Mouse (Mus musculus) stomach, embryonic 14.5 days (tissue): ENCODE data around the gene Trpm8. TPM values are rescaled to one million over a fixed set of nuclear protein-coding genes. Genes with fewer than 3 reads are reported as not detected.

Experiments used
- ATAC-seq: fragments of 200-750 bp; cut with Nextera tagmentation; 2 replicates; pipeline ENCODE4 v1.8.0; 2017; ENCODE audit warnings: low read depth, moderate TSS enrichment; ENCODE audit not compliant: insufficient number of reproducible peaks, insufficient read depth, low FRiP score
- H3K27ac ChIP-seq: fragments of 300-500 bp; sonication (generic); 2 replicates; pipeline ENCODE4 v1.5.1; 2014; ENCODE audit warnings: mild to moderate bottlenecking, low read length, moderate library complexity, mixed read lengths
- H3K27me3 ChIP-seq: fragments of 300-500 bp; sonication (generic); 2 replicates; pipeline ENCODE4 v1.6.1; 2014; ENCODE audit warnings: low read length, control low read depth, mixed read lengths; ENCODE audit not compliant: control insufficient read depth, insufficient read depth
- H3K36me3 ChIP-seq: fragments of 300-500 bp; sonication (generic); 2 replicates; pipeline ENCODE4 v1.6.1; 2014; ENCODE audit warnings: mild to moderate bottlenecking, control low read depth, low read length, moderate library complexity, mixed read lengths; ENCODE audit not compliant: control insufficient read depth, insufficient read depth
- H3K4me1 ChIP-seq: fragments of 300-500 bp; sonication (generic); 2 replicates; pipeline ENCODE4 v1.6.1; 2014; ENCODE audit warnings: low read length, control low read depth, mixed read lengths; ENCODE audit not compliant: control insufficient read depth, insufficient read depth
- H3K4me2 ChIP-seq: fragments of 300-500 bp; sonication (generic); replicated peaks from 2 replicates; pipeline ENCODE4 v1.6.1; 2014; ENCODE audit warnings: low read depth, low read length, control low read depth
- H3K4me3 ChIP-seq: fragments of 300-500 bp; sonication (generic); 2 replicates; pipeline ENCODE4 v1.5.1; 2014; ENCODE audit warnings: low read depth, low read length, control low read depth
- H3K9ac ChIP-seq: fragments of 300-500 bp; sonication (generic); replicated peaks from 2 replicates; pipeline ENCODE4 v1.6.1; 2014; ENCODE audit warnings: low read depth, mild to moderate bottlenecking, control low read depth, low read length, moderate library complexity, mixed read lengths
- H3K9me3 ChIP-seq: fragments of 300-500 bp; sonication (generic); 2 replicates; pipeline ENCODE4 v1.6.1; 2016; ENCODE audit warnings: low read depth, low read length, control low read depth; ENCODE audit not compliant: control insufficient read depth
- WGBS: fragments of 180-500 bp; shearing (Covaris S2); extraction: QIAGEN DNeasy Blood & Tissue Kit; methylation state at CpG from one replicate; pipeline ENCODE4 v1.1.7; 2014; 5-methylcytosine and 5-hydroxymethylcytosine counted together
- polyA plus RNA-seq: library from polyadenylated mRNA; unstranded; fragments of >200 nt; fragmentation: Nextera tagmentation; extraction: Ambion mirVana; gene quantifications from 2 replicates; pipeline ENCODE4 v1.2.1, GENCODE M21; 2014

Gene Trpm8
- polyA plus RNA-seq, 1 experiment from 2014 or later: not detected

DNA sequence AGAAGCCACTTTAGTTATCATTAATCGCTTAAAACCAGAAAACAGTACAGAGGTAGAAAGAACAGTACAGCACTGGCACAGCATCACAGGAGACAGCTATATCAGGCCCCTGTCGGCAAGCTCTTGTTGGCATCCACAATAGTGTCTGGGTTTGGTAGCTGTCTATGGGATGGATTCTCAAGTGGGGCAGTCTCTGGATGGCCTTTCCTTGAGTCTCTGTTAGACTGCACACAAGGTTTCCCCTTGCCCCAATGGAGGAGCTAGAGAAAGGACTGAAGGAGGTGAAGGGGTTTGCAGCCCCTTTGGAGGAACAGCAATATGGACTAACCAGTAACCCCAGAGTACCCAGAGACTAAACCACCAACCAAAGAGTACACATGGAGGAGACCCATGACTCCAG is 14.6 kb downstream of the Trpm8 start:
- Histone ChIP-seq H3K4me1 (no peaks in the 10 kb centered on the region), H3K4me2 (no peak overlapping the region), H3K9ac (no peak overlapping the region), H3K27me3 (no peaks in the 10 kb centered on the region), H3K4me3 (no peak overlapping the region), H3K9me3 (peaks cover 48% of the 10 kb centered on the region), H3K27ac (no peak overlapping the region), H3K36me3 (no peaks in the 10 kb centered on the region)
- ATAC-seq: no peak
- WGBS: 57% methylated on average over 2 of the region's 2 CpGs

GRCm38 (mm10) chr1:88294650-88295049 is 17.2 kb downstream of the Trpm8 start:
- H3K9ac ChIP-seq: no peak overlapping the region
- H3K27ac ChIP-seq: no peak overlapping the region
- no peak overlapping the region for H3K4me2 ChIP-seq
- H3K27me3 ChIP-seq: no peaks in the 10 kb centered on the region
- ATAC-seq: no peak
- no peaks in the 10 kb centered on the region for H3K4me1 ChIP-seq
- 17% methylated on average over 1 of the region's 1 CpGs for WGBS
- no peaks in the 10 kb centered on the region for H3K36me3 ChIP-seq
- no peak overlapping the region for H3K4me3 ChIP-seq
- peaks cover 47% of the 10 kb centered on the region for H3K9me3 ChIP-seq

GRCm38 (mm10) chr1:88296171-88296920 is 18.9 kb downstream of the Trpm8 start:
- Histone ChIP-seq H3K27me3 (no peaks in the 10 kb centered on the region), H3K9me3 (peaks cover 55% of the 10 kb centered on the region), H3K9ac (no peak overlapping the region), H3K4me3 (no peak overlapping the region), H3K4me2 (no peak overlapping the region), H3K4me1 (no peaks in the 10 kb centered on the region), H3K36me3 (no peaks in the 10 kb centered on the region), H3K27ac (no peak overlapping the region)
- 0 out of 2 replicates have a peak, but pooled peaks have one; percentile 14 for ATAC-seq
- 71% methylated on average over 4 of the region's 4 CpGs for WGBS

DNA sequence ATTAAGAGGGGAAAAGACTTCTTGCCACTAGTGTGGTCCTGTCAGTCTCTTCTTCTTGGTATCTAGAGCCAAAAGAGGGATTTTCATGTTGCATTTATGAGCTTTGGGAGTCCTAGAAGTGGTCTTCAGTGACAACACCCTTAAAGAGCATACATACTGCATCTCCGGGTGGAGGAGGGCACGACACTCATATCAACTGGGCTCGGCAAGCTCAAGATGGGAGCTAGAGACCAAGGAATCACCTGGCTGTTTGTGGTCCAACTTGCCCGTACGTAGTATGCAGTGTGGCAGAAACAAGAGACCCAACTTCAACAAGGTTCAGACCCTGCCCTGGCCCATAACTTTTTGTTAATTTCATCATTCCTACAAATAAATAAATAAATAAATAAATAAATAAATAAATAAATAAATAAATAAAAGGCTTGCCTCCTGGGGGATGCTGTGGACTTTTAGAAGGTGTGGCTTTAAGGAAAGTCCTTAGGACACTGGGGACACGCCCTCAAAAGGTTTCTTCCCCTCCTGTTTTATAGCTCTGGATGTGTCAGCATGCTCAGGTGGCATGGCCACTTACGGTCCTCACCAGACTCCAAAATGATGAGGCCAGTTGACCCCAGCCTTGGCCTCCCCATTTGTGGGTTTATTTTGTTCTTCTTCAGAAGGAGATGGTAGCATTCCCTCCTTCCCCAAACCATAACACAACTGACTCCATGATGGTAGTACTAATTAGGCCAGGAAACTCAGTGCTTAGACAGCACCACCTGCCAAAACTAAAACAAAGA is 20.2 kb downstream of the Trpm8 start:
- Histone ChIP-seq H3K27me3 (no peaks in the 10 kb centered on the region), H3K36me3 (no peaks in the 10 kb centered on the region), H3K9ac (no peak overlapping the region), H3K4me3 (no peak overlapping the region), H3K4me2 (no peak overlapping the region), H3K4me1 (no peaks in the 10 kb centered on the region), H3K27ac (no peak overlapping the region), H3K9me3 (peaks cover 62% of the 10 kb centered on the region)
- 69% methylated on average over 7 of the region's 7 CpGs for WGBS
- ATAC-seq: no peak

GRCm38 (mm10) chr1:88298686-88299528 is 21.4 kb downstream of the Trpm8 start:
- H3K4me3 ChIP-seq: no peak overlapping the region
- H3K4me1 ChIP-seq: no peaks in the 10 kb centered on the region
- peaks cover 71% of the 10 kb centered on the region for H3K9me3 ChIP-seq
- no peak overlapping the region for H3K9ac ChIP-seq
- no peaks in the 10 kb centered on the region for H3K27me3 ChIP-seq
- no peak overlapping the region for H3K4me2 ChIP-seq
- H3K36me3 ChIP-seq: no peaks in the 10 kb centered on the region
- ATAC-seq: no peak
- WGBS: 61% methylated on average over 4 of the region's 4 CpGs
- H3K27ac ChIP-seq: no peak overlapping the region

- Histone ChIP-seq H3K4me3 (no peak overlapping the region), H3K27ac (no peak overlapping the region), H3K27me3 (no peaks in the 10 kb centered on the region), H3K9me3 (peaks cover 73% of the 10 kb centered on the region), H3K36me3 (no peaks in the 10 kb centered on the region), H3K9ac (no peak overlapping the region), H3K4me1 (no peaks in the 10 kb centered on the region), H3K4me2 (no peak overlapping the region)
- WGBS: 84% methylated on average over 2 of the region's 2 CpGs
- no peak for ATAC-seq
These were observed 22.1 kb downstream of the Trpm8 start for GRCm38 (mm10) chr1:88299529-88299945.

DNA sequence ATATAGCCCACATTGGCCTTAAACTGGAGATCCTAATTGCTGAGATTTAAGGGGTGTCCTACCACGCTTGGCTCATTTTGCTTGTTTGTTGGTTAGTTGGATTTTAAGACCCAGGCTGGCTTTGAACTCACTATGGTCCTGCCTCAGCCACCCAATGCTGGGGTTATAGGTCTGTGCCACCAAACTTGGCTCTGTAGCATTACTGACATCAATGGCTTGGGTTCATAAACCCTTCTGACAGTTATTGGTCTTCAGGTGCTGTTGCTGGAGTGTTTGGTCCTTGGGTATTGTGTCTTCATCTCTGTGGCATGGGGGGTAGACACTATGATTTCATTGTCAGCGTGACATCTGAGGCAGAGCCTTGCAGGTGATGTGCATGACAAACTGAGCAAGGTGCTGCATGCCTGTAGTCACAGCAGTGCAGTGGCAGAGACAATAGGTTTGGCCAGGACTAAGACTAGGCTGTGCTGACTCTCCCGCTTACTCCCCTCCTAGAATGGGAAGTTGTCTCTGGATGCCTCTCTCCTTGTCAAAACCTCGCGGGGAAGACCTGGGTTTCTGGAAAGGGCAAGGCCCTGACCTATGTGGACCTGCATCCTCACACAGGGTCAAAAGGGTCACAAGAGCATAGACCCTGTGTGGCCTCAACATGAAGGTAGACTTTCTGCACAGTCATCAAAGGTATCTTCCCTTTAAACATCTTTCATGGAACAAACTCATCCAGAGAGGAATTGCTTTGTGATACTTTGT is 23.0 kb downstream of the Trpm8 start:
- no peaks in the 10 kb centered on the region for H3K4me1 ChIP-seq
- H3K4me2 ChIP-seq: no peak overlapping the region
- no peaks in the 10 kb centered on the region for H3K27me3 ChIP-seq
- H3K36me3 ChIP-seq: no peaks in the 10 kb centered on the region
- peaks cover 74% of the 10 kb centered on the region for H3K9me3 ChIP-seq
- H3K27ac ChIP-seq: no peak overlapping the region
- WGBS: 44% methylated on average over 5 of the region's 5 CpGs
- ATAC-seq: 0 out of 2 replicates have a peak, but pooled peaks have one; percentile 3
- H3K9ac ChIP-seq: no peak overlapping the region
- no peak overlapping the region for H3K4me3 ChIP-seq
